Mouse (Mus musculus): ENCODE measurements around the gene Ssna1. TPM values are rescaled to one million over a fixed set of nuclear protein-coding genes. Genes with fewer than 3 reads are reported as not detected.
"Not testable (repeated sequence)": the region's sequence is repeated elsewhere in the genome, so short reads cannot be mapped to it uniquely, and the experiment has no call there.

Gene Ssna1
- polyA plus RNA-seq, 1 experiment from 2014 or later, result 217 TPM

GRCm38 (mm10) chr2:25264851-25265250 is 7.4 kb downstream of the Ssna1 start:
- H3K4me1 ChIP-seq (ENCODE audit: control insufficient read depth, insufficient read depth, low read length), result peaks cover 14% of the 10 kb centered on the region; the same call in 1 of the 2 replicates
- no peak overlapping the region for H3K27ac ChIP-seq (ENCODE audit: low read depth, low read length)
- H3K36me3 ChIP-seq (ENCODE audit: control insufficient read depth, insufficient read depth, low read length), result no peaks in the 10 kb centered on the region
- 64% methylated on average over 3 of the region's 3 CpGs for WGBS
- H3K27me3 ChIP-seq (ENCODE audit: control insufficient read depth, insufficient read depth, low read length), result peaks cover 15% of the 10 kb centered on the region
- no peak for ATAC-seq (ENCODE audit: insufficient read depth, low FRiP score, low TSS enrichment)
- H3K4me2 ChIP-seq (ENCODE audit: low read depth), result no peak overlapping the region
- DNase-seq (ENCODE audit: low spot score), result no peak
- no peak overlapping the region for H3K9ac ChIP-seq (ENCODE audit: low read length)
- no peak overlapping the region for H3K4me3 ChIP-seq (ENCODE audit: low read depth, low read length)
- H3K9me3 ChIP-seq (ENCODE audit: control insufficient read depth, low read length), result no peaks in the 10 kb centered on the region

- peak overlapping the region; percentile 98; the same call in 1 of the 2 replicates for H3K4me2 ChIP-seq (ENCODE audit: low read depth)
- no peak for DNase-seq (ENCODE audit: low spot score)
- H3K36me3 ChIP-seq (ENCODE audit: control insufficient read depth, insufficient read depth, low read length), result no peaks in the 10 kb centered on the region
- H3K27ac ChIP-seq (ENCODE audit: low read depth, low read length), result no peak overlapping the region
- 77% methylated on average over 5 of the region's 5 CpGs for WGBS
- 0 out of 2 replicates have a peak overlapping the region, but pooled peaks have one; percentile 79 for H3K4me3 ChIP-seq (ENCODE audit: low read depth, low read length)
- H3K9ac ChIP-seq (ENCODE audit: low read length), result no peak overlapping the region
- peaks cover 15% of the 10 kb centered on the region for H3K27me3 ChIP-seq (ENCODE audit: control insufficient read depth, insufficient read depth, low read length)
- ATAC-seq (ENCODE audit: insufficient read depth, low FRiP score, low TSS enrichment), result no peak
- no peaks in the 10 kb centered on the region for H3K9me3 ChIP-seq (ENCODE audit: control insufficient read depth, low read length)
- H3K4me1 ChIP-seq (ENCODE audit: control insufficient read depth, insufficient read depth, low read length), result peaks cover 14% of the 10 kb centered on the region; the same call in 1 of the 2 replicates
Measured at GRCm38 (mm10) chr2:25264286-25264660, 8.0 kb downstream of the Ssna1 start.

DNA sequence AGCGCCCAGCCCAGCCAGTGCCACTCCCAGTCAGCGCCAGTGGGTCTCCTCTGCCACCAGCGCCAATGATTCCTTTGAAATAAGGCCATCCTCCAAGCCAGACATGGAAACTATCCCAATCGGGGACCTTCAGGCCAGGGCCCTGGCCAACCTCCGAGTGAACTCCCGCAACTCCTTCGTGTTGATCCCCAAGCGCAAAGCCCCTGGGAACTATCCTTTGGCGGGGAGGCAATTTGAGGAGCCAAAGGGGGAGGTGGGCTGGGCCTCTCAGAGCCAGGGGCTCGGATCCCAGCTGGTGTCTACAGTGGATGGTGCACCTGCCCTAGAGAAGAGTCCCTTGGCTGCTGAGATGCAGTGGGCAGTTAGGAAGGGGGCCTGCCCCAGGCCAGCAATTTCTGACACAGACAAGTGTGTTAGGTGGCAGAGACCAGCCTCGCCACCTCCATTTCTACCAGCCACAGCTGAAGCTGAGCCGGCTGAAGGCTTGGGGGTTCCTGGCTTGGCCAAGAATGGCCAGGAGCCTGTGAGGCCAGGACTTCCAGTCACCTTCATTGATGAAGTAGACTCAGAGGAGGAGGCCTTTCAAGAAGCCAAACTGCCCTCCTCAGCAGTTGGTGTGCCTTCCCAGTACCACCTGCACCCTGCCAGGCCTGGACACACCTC is 8.5 kb downstream of the Ssna1 start:
- Histone ChIP-seq H3K4me1 (ENCODE audit: control insufficient read depth, insufficient read depth, low read length) (peaks cover 14% of the 10 kb centered on the region; the same call in 1 of the 2 replicates), H3K27ac (ENCODE audit: low read depth, low read length) (no peak overlapping the region), H3K9ac (ENCODE audit: low read length) (peak overlapping the region; percentile 49), H3K27me3 (ENCODE audit: control insufficient read depth, insufficient read depth, low read length) (peaks cover 15% of the 10 kb centered on the region), H3K4me3 (ENCODE audit: low read depth, low read length) (peak overlapping the region; percentile 79), H3K36me3 (ENCODE audit: control insufficient read depth, insufficient read depth, low read length) (no peaks in the 10 kb centered on the region), H3K9me3 (ENCODE audit: control insufficient read depth, low read length) (no peaks in the 10 kb centered on the region), H3K4me2 (ENCODE audit: low read depth) (peak overlapping the region; percentile 98)
- DNase-seq (ENCODE audit: low spot score) (no peak), ATAC-seq (ENCODE audit: insufficient read depth, low FRiP score, low TSS enrichment) (no peak)
- WGBS, result 21% methylated on average over 12 of the region's 12 CpGs

DNA sequence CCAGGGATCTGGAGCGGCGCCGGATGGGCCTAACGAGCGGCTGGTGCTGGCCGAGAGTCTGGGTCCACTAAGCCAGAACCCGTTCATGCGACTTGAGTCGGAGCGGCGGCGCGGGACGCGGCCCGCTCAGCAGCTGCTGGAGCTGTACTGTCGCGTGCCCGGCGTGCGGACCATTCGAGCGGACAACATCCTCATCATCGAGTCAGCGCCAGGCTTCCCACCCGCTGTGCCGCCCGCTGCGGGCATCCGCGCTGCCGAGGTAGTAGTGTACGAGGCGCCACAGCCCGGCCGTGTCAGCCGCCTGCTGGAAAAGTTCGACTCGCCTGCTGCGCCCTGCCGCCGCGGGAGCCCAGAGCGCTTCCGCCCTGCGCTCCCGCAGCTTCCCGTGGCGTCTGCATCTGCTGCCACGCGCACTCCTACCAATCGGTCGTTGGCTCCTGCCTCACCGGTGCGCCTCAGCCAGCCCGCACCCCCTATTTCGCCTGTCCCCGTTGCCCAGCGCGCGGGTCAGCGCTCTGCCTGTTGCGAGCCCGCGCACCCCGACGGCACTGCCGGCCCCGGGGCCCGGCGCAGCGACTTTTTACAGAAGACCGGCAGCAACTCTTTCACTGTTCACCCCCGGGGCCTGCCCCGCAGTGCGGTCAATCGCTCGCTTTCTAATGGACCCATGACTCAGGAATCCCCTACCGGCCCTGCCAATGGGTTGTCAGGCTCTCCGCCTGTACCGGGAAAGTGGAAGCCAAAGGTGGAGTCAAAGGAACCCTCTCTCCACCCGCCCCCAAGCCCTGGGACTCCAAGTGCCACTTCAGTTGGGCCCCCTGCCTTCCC is 9.2 kb downstream of the Ssna1 start:
- DNase-seq (ENCODE audit: low spot score), result peak; percentile 60
- H3K9ac ChIP-seq (ENCODE audit: low read length), result peak overlapping the region; percentile 49
- H3K4me1 ChIP-seq (ENCODE audit: control insufficient read depth, insufficient read depth, low read length), result peaks cover 14% of the 10 kb centered on the region; the same call in 1 of the 2 replicates
- peak; percentile 17 for ATAC-seq (ENCODE audit: insufficient read depth, low FRiP score, low TSS enrichment)
- peak overlapping the region; percentile 79 for H3K4me3 ChIP-seq (ENCODE audit: low read depth, low read length)
- H3K27ac ChIP-seq (ENCODE audit: low read depth, low read length), result peak overlapping the region; percentile 4; the same call in 1 of the 2 replicates
- no peaks in the 10 kb centered on the region for H3K36me3 ChIP-seq (ENCODE audit: control insufficient read depth, insufficient read depth, low read length)
- no peaks in the 10 kb centered on the region for H3K9me3 ChIP-seq (ENCODE audit: control insufficient read depth, low read length)
- WGBS, result under 1% methylated on average over 82 of the region's 82 CpGs
- peaks cover 15% of the 10 kb centered on the region for H3K27me3 ChIP-seq (ENCODE audit: control insufficient read depth, insufficient read depth, low read length)
- H3K4me2 ChIP-seq (ENCODE audit: low read depth), result peak overlapping the region; percentile 98

GRCm38 (mm10) chr2:25262291-25262767 is 9.9 kb downstream of the Ssna1 start, which contains the start of gene Tprn:
Gene Tprn, plus strand, starts transcription at chr2:25262618.
- peak; percentile 93 for DNase-seq (ENCODE audit: low spot score)
- Histone ChIP-seq H3K9me3 (ENCODE audit: control insufficient read depth, low read length) (no peaks in the 10 kb centered on the region), H3K4me2 (ENCODE audit: low read depth) (peak within 1 kb of the TSS; percentile 98), H3K27me3 (ENCODE audit: control insufficient read depth, insufficient read depth, low read length) (peaks cover 15% of the 10 kb centered on the region), H3K36me3 (ENCODE audit: control insufficient read depth, insufficient read depth, low read length) (no peaks in the 10 kb centered on the region), H3K27ac (ENCODE audit: low read depth, low read length) (peak within 1 kb of the TSS; percentile 4; the same call in 1 of the 2 replicates), H3K4me1 (ENCODE audit: control insufficient read depth, insufficient read depth, low read length) (peaks cover 14% of the 10 kb centered on the region; the same call in 1 of the 2 replicates), H3K4me3 (ENCODE audit: low read depth, low read length) (peak within 1 kb of the TSS; percentile 79), H3K9ac (ENCODE audit: low read length) (peak within 1 kb of the TSS; percentile 49)
- peak; percentile 98 for ATAC-seq (ENCODE audit: insufficient read depth, low FRiP score, low TSS enrichment)
- WGBS, result 0% methylated on average over 39 of the region's 39 CpGs

GRCm38 (mm10) chr2:25261870-25262269 is 10.4 kb downstream of the Ssna1 start:
- 48% methylated on average over 12 of the region's 12 CpGs for WGBS
- Histone ChIP-seq H3K4me3 (ENCODE audit: low read depth, low read length) (peak overlapping the region; percentile 79), H3K36me3 (ENCODE audit: control insufficient read depth, insufficient read depth, low read length) (no peaks in the 10 kb centered on the region), H3K4me2 (ENCODE audit: low read depth) (peak overlapping the region; percentile 98), H3K4me1 (ENCODE audit: control insufficient read depth, insufficient read depth, low read length) (peaks cover 14% of the 10 kb centered on the region; the same call in 1 of the 2 replicates), H3K27me3 (ENCODE audit: control insufficient read depth, insufficient read depth, low read length) (peaks cover 15% of the 10 kb centered on the region), H3K9me3 (ENCODE audit: control insufficient read depth, low read length) (no peaks in the 10 kb centered on the region), H3K9ac (ENCODE audit: low read length) (no peak overlapping the region), H3K27ac (ENCODE audit: low read depth, low read length) (no peak overlapping the region)
- no peak for ATAC-seq (ENCODE audit: insufficient read depth, low FRiP score, low TSS enrichment)
- no peak for DNase-seq (ENCODE audit: low spot score)

GRCm38 (mm10) chr2:25258887-25259286 is 13.4 kb downstream of the Ssna1 start:
- Histone ChIP-seq H3K4me2 (ENCODE audit: low read depth) (no peak overlapping the region), H3K9ac (ENCODE audit: low read length) (no peak overlapping the region), H3K27ac (ENCODE audit: low read depth, low read length) (no peak overlapping the region), H3K36me3 (ENCODE audit: control insufficient read depth, insufficient read depth, low read length) (no peaks in the 10 kb centered on the region), H3K4me3 (ENCODE audit: low read depth, low read length) (no peak overlapping the region), H3K27me3 (ENCODE audit: control insufficient read depth, insufficient read depth, low read length) (peaks cover 9% of the 10 kb centered on the region), H3K9me3 (ENCODE audit: control insufficient read depth, low read length) (no peaks in the 10 kb centered on the region), H3K4me1 (ENCODE audit: control insufficient read depth, insufficient read depth, low read length) (peaks cover 18% of the 10 kb centered on the region; the same call in 1 of the 2 replicates)
- 64% methylated on average over 2 of the region's 2 CpGs for WGBS
- no peak for DNase-seq (ENCODE audit: low spot score)
- ATAC-seq (ENCODE audit: insufficient read depth, low FRiP score, low TSS enrichment), result no peak

- not testable (repeated sequence) for H3K9me3 ChIP-seq (ENCODE audit: control insufficient read depth, low read length); ATAC-seq (ENCODE audit: insufficient read depth, low FRiP score, low TSS enrichment); H3K27me3 ChIP-seq (ENCODE audit: control insufficient read depth, insufficient read depth, low read length); H3K4me3 ChIP-seq (ENCODE audit: low read depth, low read length); DNase-seq (ENCODE audit: low spot score); H3K36me3 ChIP-seq (ENCODE audit: control insufficient read depth, insufficient read depth, low read length); H3K27ac ChIP-seq (ENCODE audit: low read depth, low read length); H3K9ac ChIP-seq (ENCODE audit: low read length); H3K4me1 ChIP-seq (ENCODE audit: control insufficient read depth, insufficient read depth, low read length); H3K4me2 ChIP-seq (ENCODE audit: low read depth)
- WGBS, result 92% methylated on average over 5 of the region's 5 CpGs
Measured at GRCm38 (mm10) chr2:25257250-25257649, 15.0 kb downstream of the Ssna1 start.

Measured in neural tube, embryonic 11.5 days (tissue).